Mouse (Mus musculus) heart, postnatal 36 days (tissue): ENCODE data around the gene Chd3. TPM values are rescaled to one million over a fixed set of nuclear protein-coding genes. Genes with fewer than 3 reads are reported as not detected.

ENCODE experiments used
- DNase-seq, 2 experiments: peaks; one replicate each; pipeline ENCODE4 v3.0.0; 2021 to 2022
- intact Hi-C: fragments of 180-260 bp; cut with DNase I; formaldehyde crosslinking; loops from one replicate; pipeline ENCODE4 v1.15.1; 2025
- total RNA-seq, 2 experiments: library from RNA; stranded (reverse); gene quantifications; 2 replicates each; pipeline ENCODE4 v1.2.3; 2021

The Chd3 gene
- total RNA-seq, 2 experiments from 2014 or later: 21.8 to 22.8 TPM

DNA sequence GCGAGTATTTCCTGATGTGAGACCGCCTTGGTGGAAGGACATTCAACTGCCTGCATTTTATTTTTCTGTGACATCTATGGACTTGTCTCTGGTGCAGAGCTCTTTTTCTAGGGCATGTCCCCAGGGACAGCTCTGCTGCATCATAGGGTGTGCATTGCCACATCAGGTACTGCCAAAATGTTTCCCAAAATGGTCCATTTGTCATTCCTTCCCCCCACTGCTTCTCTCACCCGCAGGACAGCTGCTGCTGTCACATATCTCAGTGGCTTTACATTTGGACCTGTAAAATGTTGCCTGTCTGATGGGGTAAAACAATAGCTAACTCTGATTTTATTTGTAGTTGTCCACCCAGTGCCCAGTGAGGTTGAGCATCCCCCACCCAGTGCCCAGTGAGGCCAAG is 73.9 kb downstream of the Chd3 start:
- no peak for DNase-seq

More for the DNA sequence above, 73.9 kb downstream of the Chd3 start:
- intact Hi-C loops: no loop called here

Other genes with a start within 250 kb of the Chd3 start
- gene Hes7, start 249.0 kb downstream of the Chd3 start, total RNA-seq: not detected
- under 1 TPM in 1 of 2 experiments, not detected in 1; 0.22 TPM for gene 9130213A22Rik, start 246.8 kb downstream of the Chd3 start, total RNA-seq
- not detected for gene Aloxe3, start 243.5 kb downstream of the Chd3 start, total RNA-seq
- gene Alox12b, start 212.4 kb downstream of the Chd3 start, total RNA-seq: not detected
- gene Alox8, start 171.6 kb downstream of the Chd3 start, total RNA-seq: 1 to 10 TPM; 1.4 to 2.1 TPM
- gene Gucy2e, start 132.4 kb downstream of the Chd3 start, total RNA-seq: 1 to 10 TPM; 1.5 to 1.7 TPM
- gene Cntrob, start 45.6 kb downstream of the Chd3 start, total RNA-seq: 1 to 10 TPM; 2.8 to 3.1 TPM
- 10 to 100 TPM; 54.3 to 60.1 TPM for gene Trappc1, start 45.4 kb downstream of the Chd3 start, total RNA-seq
- under 1 TPM in 1 of 2 experiments, not detected in 1; 0.28 TPM for gene Kcnab3, start 43.1 kb downstream of the Chd3 start, total RNA-seq
- under 1 TPM; 0.27 to 0.89 TPM for gene Rnf227, start 28.9 kb downstream of the Chd3 start, total RNA-seq
- gene Naa38, start 26.1 kb upstream of the Chd3 start, total RNA-seq: 100 to 1,000 TPM; 101 to 103 TPM
- 10 to 100 TPM; 29.6 to 31.8 TPM for gene Cyb5d1, start 26.2 kb upstream of the Chd3 start, total RNA-seq
- 10 to 100 TPM; 23.3 to 29.6 TPM for gene Tmem88, start 28.8 kb upstream of the Chd3 start, total RNA-seq
- 10 to 100 TPM; 26.1 to 29.1 TPM for gene Kdm6b, start 44.3 kb upstream of the Chd3 start, total RNA-seq
- gene Dnah2, start 179.7 kb upstream of the Chd3 start, total RNA-seq: under 1 TPM; 0.33 to 0.57 TPM
- 10 to 100 TPM; 77.4 to 98.0 TPM for gene Efnb3, start 190.8 kb upstream of the Chd3 start, total RNA-seq
- 1 to 10 TPM; 5.1 to 6.3 TPM for gene Wrap53, start 210.8 kb upstream of the Chd3 start, total RNA-seq
- gene Trp53, start 211.0 kb upstream of the Chd3 start, total RNA-seq: 10 to 100 TPM; 13.9 to 17.0 TPM
- gene Atp1b2, start 236.5 kb upstream of the Chd3 start, total RNA-seq: 10 to 100 TPM; 20.9 to 22.5 TPM
- gene Shbg, start 248.5 kb upstream of the Chd3 start, total RNA-seq: not detected